Mouse (Mus musculus) frontal cortex, postnatal 25 days (tissue): ENCODE data around the gene Ccni.
A peak's percentile ranks its signal among the peaks of the same experiment; 100 is the strongest.

Source experiments
- DNase-seq, 2 experiments: peaks; one replicate each; pipeline ENCODE4 v3.0.0; 2022; ENCODE audit warnings: low spot score in 2 of 2

Ccni gene

DNA sequence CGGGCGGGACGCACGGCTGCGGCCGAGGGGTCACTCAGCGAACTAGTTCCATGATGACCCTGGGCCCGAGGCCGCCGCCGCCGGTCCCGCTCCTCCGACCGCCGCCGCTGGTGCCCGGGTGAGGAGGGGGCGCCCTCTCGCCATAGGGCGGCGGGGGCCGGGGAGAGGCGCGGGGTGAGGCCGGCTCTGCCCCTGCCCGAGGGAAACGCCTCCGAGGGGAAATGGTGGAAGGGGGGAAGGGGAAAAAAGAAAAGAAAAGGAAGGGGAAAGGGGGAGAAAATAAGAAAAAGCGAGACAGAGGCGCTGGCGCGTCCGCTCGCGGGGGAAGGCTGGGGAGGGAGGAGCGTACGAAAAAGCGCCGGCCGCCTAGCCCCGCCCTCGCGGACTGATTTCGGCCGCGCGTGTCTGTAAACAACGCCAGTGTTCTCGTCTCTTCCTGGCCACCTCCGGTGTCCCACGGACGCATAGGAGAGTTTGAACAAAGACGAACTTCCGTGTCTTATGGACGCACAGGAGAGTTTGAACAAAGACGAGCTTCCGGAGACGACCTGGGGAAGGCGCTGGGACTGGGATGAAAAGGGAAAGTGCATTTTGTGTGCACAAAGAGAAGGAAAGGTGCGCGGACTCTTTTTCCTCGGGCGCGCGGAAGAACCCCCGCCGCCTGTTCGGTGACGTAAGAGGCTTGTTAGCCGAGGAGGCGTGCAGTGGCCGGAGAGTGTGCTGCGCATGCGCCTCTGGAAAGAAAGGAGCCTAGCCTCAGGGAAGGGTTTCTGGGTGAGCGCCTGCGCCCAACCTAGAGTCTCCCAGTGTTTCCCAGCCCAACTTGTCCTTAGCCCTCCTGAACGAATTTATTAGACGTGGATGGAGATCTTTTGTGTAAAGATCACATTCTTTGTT is at the start of gene Ccni, which contains the start of gene 2010109A12Rik:
Ccni (minus strand) TSS at position 387 of the 897 bp plus-strand sequence.
2010109A12Rik (plus strand) TSS at position 410 of the 897 bp plus-strand sequence.
- peak; percentile 96 to 97 for DNase-seq

DNA sequence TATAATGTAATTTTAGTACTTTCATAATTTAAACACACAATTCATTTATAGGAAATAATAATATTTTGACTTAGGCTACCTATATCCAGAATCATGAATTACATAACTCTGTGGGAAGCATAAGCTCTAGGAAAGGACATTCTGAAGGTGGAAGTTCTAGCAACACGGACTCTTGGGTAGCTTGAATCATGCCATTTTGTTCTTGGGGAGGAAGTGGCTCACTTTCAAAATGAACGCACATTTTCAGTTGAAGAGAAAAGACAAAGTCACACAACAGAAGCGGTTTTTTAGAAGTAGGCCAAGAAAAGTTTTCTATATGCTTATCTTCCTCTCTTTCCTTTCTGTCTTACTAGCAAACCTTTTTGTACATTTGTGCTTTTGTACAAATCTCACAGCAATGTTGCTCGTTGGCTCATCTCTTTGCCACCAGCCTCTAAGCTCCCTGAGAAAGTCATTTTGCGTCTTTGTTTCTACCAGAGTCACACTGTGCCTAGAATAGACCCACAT is 49.5 kb upstream of the Ccni start:
- no peak for DNase-seq

DNA sequence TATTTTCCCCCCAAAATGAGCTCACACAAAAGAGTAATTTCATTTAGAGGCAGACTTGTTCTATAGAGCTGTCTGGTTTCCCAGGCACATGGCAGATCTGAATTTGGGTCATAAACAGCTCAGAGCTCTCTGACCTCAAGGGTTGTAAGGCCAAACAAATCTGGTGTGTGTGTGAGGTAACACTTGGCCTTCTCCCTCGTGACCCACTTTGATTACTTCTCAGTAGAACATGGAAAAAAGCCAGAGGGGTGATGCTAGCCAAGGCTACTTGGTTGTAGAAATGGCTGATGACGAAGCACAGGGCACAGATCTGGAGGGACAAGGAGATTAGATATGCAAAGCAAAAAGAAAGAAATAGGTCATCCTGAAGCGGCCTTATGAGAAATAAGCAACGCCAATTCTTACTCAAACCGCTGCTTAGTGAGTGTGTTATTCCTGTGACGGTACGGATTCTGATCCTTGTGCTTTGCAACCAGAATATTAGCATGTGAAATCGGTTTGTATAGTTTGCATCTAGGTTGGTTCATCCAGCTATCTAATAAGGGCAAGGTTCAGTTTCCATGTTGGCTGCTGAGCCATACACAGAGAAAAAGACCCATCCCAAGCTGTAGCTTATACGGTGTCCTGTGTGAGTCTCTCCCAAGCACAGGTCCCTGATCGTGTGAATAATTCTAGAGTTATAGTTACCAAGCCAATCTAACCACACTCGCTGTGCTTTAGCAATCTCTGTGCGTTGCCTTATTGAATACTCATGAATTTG is 44.9 kb upstream of the Ccni start:
- no peak for DNase-seq

DNA sequence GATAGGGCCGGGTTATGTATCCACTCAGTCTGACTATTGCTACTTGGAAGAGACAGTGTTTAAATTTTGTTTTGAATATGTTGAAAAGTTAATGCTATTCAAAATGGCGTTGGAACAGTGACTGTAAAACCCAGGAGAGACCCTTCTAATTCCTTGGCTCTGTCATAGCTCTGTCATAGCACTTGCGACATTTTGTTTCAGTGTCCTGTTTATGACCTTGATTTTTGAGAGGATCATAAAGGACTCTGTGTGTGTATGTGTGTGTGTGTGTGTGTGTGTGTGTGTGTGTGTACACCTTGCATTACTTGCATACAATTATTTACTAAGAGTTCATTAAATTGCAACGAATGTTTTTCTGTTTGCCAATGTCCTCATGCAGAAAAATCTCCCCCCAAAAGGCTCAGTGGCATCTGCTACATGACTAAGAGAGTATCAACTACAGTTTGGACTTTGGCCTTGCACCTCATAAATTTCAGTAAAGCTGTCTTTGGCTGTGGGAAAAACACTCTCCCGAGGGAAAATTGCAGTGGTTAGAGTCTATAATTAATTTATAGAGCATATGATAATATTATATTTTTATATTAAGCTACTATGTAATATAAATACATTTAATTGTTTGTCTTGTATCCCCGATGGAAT is 43.8 kb upstream of the Ccni start:
- DNase-seq, result no peak

DNA sequence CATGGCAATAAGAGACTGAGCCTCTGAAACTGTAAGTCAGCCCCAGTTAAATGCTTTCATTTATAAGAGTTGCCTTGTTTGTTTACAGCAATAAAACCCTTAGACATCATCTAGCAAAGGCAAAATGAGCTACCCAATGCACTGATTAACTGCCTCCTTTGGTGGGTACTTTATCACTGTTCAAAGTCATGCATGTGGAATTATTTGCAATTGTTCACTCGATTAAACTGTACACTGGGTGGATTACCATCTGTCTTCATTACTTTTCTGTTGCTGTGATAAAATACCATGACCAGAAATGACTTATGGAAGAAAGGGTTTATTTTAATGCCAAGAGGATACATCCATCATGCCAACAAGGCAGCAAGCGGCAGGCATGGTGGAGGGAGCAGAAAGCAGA is 39.0 kb upstream of the Ccni start:
- DNase-seq, result no peak

DNA sequence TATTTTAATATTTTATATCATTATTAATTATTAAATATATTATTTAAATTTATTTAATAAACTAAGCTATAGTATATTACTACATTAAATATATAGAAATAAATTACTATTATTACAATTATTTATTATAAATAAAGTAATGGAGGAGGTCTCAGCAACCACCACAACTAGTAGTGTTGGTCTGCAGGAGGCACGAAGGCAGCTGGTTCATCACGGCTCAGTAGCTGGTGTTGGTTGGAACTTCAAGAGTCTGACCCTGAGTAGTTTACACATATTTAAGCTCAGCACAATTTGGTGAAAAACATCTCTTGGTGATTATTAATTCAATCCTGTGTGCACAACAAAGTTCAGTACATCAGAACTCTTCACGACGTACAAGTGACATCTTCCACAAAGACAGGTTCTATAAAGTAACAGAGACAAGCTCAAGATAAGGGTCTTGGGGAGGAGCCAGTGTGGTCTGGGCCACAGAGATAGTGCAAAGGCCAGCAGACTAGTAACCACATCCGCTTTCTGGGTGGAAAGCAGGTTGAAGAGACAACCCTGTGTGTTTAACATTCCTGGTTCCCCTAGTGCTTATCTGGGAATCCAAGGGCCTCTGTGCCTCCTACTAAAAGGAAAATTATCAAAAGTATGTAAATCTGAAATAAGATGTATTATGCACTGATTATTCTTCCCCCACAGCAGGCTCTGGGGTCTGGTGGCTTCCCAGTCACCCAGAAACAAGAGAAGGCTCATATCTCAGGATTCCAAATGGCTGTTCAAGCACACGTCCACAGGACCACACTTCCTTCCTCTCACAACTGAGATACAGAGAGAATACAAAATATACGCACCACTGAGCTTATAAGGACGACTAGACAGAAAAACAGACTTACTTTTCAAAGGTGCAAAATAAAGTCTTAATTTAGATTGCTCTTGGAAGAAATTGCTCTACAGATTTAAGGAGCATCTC is 33.6 kb upstream of the Ccni start:
- no peak for DNase-seq

DNA sequence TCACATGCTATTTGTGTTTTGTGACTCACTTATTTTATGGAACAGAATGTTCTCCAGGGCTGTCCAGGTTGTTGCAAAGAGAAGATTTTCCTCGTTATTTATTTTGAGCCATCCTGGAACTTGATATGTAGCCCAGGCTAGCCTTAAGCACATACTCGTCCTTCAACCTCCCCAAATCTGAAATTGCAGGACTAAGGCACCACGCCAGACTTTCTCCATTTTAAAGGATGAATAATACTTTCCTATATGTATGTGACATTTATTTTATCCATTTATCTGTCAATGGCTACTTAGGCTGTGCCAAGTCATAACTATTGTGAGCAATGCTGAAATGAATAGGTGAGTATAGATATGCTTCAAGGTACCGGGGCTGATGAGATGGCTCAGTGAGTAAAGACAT is 30.2 kb upstream of the Ccni start:
- no peak for DNase-seq

DNA sequence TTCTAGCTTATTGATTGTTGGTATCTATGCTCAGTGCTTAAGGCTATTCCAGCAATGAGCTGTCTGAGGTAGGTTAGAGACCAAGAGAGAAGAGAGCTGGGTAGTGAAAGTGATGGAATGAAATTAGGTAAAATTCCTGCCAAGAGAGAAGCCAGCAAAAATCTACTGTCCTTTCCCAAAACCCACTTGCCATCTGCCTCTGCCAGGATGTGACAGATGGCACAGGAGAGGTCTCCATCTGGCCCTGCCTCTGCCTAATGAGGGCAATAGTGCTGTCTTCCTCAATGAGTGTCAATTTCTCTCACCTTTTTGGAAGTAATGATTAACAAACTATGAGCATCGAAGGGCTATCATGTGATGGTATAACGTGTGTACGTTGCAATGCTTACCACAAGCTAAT is 29.6 kb upstream of the Ccni start:
- no peak for DNase-seq

DNA sequence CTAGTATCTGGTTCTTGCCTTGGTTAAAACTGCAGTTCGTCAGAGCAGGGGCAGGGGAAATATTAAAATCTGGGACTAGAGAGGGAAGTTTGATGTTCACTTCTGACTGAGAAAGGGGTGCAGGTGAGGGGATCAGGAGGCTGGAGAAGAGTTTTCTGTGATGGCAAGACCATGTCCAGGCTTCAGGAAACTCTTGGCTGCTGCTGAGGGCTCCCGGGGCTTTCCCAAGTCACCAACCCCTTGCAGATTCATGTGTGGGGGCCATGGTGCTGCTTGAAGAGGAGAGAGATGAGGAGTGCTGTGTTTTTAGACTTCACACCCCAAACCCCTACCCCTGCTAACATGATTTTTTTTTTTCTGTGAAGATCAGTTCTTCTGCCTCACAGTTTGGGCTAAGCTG is 28.3 kb upstream of the Ccni start:
- no peak for DNase-seq

DNA sequence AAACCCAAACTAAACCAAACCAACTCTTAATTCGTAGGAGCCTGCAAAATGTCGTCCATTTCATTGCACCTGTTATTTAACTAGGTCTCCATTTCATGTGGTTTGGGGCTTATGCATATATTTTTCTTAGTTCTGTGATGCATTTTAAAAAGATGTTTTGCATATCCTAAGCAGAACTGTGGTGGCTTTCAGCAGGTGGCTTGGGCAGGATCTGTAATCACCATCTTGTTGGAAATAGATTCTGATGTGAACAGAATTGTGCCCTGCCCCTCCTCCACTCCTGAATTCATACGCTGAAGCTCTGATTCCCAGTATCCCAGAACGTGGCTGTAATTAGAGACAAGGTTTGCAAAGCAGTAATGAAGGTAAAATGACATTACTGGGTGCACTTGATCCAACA is 27.8 kb upstream of the Ccni start:
- DNase-seq, result no peak

DNA sequence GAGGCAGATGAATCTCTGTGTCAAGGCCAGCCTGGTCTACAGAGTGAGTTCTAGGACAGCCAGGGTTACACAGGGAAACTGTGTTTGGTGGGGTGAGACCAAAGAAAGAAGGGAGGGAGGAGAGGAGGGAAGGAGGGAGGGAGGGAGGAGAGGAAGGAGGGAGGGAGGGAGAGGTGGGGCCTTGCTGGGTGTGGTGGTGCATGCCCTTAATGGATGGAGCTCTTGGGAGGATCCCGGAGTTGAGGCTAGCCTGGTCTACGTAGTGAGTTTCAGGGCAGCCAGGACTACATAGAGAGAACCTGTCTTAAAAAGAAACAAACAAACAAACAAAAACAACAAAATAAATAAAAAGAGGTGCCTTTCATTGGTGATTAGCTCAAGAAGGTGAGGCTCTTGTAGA is 26.5 kb upstream of the Ccni start:
- DNase-seq, result no peak

DNA sequence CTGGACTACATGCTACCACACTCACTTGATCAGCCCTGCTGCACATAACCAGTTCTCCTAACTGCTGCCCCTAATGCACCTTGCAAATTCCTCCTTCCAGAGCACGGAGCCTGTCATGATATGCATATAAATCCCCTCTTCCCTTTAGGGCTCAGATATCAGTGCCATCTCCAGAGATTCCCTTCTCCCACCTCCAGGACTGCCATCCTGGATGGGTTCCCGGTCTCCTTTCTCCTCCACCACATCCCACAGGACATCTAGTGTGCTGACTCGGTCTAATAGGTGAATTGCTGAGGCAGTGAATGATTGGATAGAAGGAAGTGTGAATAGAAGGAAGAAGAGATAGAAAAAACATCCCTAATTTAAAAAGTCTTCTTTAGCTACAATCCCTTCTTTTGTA is 25.4 kb upstream of the Ccni start:
- no peak for DNase-seq

DNA sequence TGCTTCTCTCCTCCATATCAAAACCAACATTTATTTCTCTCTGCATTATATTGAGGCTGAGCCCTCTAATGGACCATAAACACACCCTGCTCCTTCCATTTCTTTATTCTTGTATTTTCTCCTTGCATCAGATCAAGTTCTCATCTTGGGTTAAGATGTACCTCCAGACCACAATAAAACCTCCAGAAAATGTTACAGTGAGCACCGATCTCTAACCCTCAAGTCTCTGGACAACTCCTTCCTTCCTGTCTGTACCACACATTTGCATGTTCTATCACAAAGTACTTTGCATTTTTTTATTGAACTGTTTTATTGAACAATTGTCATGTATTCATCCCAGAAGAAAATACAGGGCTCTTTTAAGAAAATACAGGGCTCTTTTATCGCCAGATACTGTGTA is 23.2 kb upstream of the Ccni start:
- no peak for DNase-seq

DNA sequence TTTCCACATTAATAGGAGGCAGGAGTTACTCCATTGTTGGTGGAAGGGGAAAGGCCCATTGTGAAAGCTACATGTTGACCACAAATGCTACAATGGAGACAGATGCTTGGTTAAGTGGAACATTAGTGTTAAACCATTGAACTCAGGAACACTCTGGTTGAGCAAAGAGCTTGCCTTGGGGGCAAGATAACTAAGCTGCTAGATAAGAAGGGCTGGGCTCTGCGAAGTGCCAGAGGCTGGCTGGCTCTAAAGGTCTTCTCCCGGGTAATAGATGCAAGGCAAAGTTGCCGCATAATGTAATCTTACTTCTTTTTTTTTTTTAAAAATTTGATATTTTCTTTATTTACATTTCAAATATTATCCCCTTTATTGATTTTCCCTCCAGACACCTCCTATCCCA is 20.9 kb upstream of the Ccni start:
- DNase-seq, result no peak

DNA sequence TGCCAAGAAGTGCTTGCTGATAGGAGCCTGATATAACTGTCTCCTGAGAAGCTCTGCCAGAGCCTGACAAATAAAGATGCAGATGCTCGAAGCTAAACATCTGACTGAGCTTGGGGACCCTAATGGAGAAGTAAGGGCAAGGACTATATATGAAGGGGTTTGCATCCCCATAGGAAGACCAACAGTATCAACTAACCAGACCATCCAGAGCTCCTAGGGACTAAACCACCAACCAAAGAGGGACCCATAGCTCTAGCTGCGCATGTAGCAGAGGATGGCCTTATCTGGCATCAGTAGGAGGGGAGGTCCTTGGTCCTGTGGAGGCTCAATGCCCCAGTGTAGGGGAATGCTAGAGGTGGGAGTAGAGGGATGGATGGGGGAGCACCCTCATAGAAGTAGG is 18.3 kb upstream of the Ccni start:
- DNase-seq, result no peak

DNA sequence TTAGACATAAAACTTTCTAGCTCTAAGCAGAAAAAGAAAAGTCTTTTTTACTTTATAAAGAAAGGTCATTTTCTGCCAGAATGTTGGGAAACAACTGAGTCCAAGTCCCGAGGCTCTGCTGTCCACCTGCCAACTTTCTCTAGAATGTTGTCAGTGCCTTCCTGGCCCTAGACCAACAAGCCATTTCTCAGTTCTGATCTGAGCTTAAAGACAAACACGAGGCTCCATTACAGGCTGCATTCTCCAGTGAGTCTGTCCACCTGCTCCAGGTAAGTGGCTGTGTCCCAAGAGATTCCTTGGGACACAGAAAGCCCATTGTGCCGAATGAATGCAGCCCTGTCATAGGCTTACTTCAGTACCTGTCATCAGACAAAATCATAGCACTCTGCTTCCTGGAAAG is 15.4 kb upstream of the Ccni start:
- no peak for DNase-seq

DNA sequence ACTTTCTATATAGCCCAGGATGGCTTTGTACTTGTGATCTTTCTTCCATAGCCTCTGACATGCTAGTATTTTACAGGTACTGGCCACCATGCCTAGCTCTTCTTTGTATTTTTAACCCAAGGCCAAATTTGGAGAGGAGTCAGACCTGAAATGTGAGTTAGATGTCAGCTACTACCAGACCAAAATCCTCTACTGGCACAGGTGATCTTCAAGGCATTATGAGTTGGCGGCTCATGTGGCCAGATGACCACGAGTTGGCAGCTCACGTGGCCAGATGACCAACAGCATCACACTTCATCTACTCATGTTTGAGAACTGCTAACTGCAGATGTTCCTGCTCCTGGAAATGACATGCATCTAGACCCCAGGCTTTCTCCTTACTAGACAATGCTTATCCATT is 12.1 kb upstream of the Ccni start:
- DNase-seq, result no peak

DNA sequence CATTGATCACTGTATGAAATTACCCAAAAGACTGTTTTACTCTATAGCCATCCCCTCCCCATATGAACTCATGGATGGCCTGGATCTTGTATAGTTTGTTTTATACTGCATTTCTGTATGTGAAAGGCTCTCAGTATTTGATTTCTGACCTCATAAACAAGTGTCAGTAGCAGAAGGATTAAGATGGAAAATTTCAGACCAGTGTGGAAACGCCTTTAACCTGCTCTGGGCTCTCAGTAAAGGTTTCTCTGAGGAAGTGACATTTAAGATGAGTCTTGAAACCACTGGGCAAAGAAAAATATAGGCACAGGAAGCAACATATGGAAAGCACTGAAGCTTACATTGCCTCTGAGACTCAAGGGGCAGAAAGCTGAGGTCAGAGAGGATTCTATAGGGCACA is 1.3 kb upstream of the Ccni start:
- no peak for DNase-seq

DNA sequence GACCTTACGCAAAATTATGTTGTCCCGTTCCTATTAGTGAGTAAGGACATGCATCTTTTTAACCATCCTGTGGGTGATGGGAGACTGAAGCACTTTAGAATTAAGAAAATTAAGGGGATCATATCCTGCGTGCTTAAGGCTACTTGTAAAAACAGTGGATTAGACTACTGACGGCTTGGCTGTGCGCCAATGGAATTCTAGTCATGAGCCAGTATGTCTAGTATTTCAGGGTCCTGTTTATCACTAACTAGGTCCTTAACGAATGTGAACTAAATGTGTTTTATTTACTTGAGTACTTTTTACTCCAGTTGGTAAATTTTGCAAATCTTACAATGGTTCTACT is 682 bp upstream of the Ccni start:
- DNase-seq, result peak in 1 of 2 experiments; percentile 31

DNA sequence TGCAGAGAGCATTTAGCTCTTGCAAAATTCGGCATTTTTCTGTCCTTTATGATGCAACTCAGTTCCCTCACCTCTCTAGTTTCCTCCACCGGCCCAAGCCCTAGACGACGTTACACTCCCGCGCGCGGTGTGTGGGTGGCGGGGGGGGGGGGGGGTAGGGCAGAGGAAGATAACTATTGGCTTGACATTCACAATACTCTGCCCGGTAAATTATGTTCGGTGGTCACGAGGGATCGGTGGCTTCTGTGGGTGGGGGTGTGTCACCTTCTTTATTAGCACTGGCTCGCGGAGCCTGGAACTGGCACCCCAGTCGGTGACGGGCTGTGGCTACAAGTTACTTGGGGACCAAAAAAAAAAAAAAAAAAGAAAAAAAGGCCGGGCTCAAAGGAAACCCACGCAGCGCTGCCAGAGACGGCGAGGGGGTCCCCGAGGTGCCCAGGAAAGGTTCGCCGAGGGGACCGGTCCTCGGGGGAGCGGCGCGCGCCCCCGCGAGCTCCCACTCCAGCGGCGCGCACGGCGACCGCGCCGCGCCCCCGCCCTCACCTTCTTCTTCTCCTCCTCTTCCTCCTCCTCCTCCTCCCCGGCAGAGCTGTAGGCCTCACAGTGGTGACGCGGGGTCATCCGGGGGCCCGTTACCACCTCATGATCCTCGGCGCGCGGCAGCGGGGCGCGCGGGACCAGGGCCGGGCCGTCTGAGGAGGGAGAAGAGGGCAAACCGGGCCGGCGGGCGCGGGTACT is 755 bp downstream of the Ccni start:
- DNase-seq, result peak in 1 of 2 experiments; percentile 25

DNA sequence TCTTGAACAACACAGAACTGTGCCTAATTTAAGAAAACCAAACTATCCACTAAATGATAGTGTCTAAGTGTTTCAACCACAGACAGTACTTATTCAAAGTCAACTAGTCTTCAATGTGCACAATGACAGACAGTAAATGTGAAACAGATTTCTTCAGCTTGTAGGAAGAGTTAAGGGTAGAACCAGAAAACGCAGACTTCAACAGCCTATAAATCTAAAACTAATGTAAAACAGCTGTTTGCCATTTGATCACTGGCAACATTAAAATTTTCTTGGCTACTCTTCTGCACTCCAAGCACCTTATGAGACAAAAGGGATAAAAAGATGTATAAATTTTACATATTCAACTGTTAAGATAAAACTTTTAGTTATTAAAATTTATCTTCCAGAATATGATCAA is 5.1 kb downstream of the Ccni start:
- no peak for DNase-seq
